Mouse (Mus musculus) embryonic fibroblast, embryonic 13.5 days (primary cell): ENCODE data around the gene Ccdc33.

Source experiments
- CTCF ChIP-seq: IDR thresholded peaks from 2 replicates; pipeline ENCODE4 v1.5.1; 2011; ENCODE audit warnings: mild to moderate bottlenecking, control low read depth, low read length, moderate library complexity, borderline replicate concordance; ENCODE audit not compliant: insufficient read depth
- POLR2A ChIP-seq: IDR thresholded peaks from 2 replicates; pipeline ENCODE4 v1.6.1; 2011; ENCODE audit warnings: low read depth, mild to moderate bottlenecking, control low read depth, low read length, moderate library complexity

- no peak for TF ChIP-seq CTCF
- no peak for TF ChIP-seq POLR2A
These were observed 10.3 kb upstream of the Ccdc33 start for GRCm38 (mm10) chr9:58128926-58129413.
